Mouse (Mus musculus) adrenal gland, postnatal 36 days (tissue): ENCODE results near the gene Col5a1. TPM values are rescaled to one million over a fixed set of nuclear protein-coding genes. Genes with fewer than 3 reads are reported as not detected.

Experiments used
- DNase-seq, 2 experiments: peaks; one replicate each; pipeline ENCODE4 v3.0.0; 2021; ENCODE audit warnings: mixed read lengths in 1 of 2
- total RNA-seq, 2 experiments: library from RNA; stranded (reverse); gene quantifications; 2 replicates each; pipeline ENCODE4 v1.2.3; 2021

The Col5a1 gene
- total RNA-seq, 2 experiments from 2014 or later = 51.4 to 64.3 TPM

GRCm38 (mm10) chr2:28086112-28086511 is 199.9 kb downstream of the Col5a1 start:
- peak in 1 of 2 experiments; percentile 32 for DNase-seq

GRCm38 (mm10) chr2:28089095-28089494 is 202.9 kb downstream of the Col5a1 start:
- no peak for DNase-seq

Other genes with a start within 250 kb of the Col5a1 start
- gene Rxra, start 210.0 kb upstream of the Col5a1 start, total RNA-seq = 10 to 100 TPM; 49.2 to 51.4 TPM
- not detected for gene Fcnb, start 198.5 kb downstream of the Col5a1 start, total RNA-seq